Mouse (Mus musculus) erythroblast, embryonic 14.5 days (primary cell): ENCODE data around the gene Hist1h2bk. TPM values are rescaled to one million over a fixed set of nuclear protein-coding genes. Genes with fewer than 3 reads are reported as not detected.
"Not testable (repeated sequence)": the region's sequence is repeated elsewhere in the genome, so short reads cannot be mapped to it uniquely, and the experiment has no call there.

ENCODE experiments used
- H3K27me3 ChIP-seq: 2 replicates; pipeline ENCODE4 v1.6.1; 2012; ENCODE audit warnings: inconsistent platforms; ENCODE audit not compliant: control insufficient read depth
- H3K36me3 ChIP-seq: 2 replicates; pipeline ENCODE4 v1.6.1; 2012; ENCODE audit warnings: mild to moderate bottlenecking, inconsistent platforms; ENCODE audit not compliant: control insufficient read depth
- H3K4me1 ChIP-seq: 2 replicates; pipeline ENCODE4 v1.6.1; 2012; ENCODE audit warnings: inconsistent platforms; ENCODE audit not compliant: control insufficient read depth
- H3K4me3 ChIP-seq: replicated peaks from 2 replicates; pipeline ENCODE3; 2012; ENCODE audit warnings: moderate library complexity, mild to moderate bottlenecking, inconsistent platforms
- H3K9me3 ChIP-seq: 2 replicates; pipeline ENCODE4 v1.6.1; 2012; ENCODE audit warnings: low read length, inconsistent platforms, mixed read lengths; ENCODE audit not compliant: control insufficient read depth
- GATA1 ChIP-seq: IDR thresholded peaks from 2 replicates; pipeline ENCODE4 v1.6.1; 2012; ENCODE audit warnings: low read length, inconsistent platforms, mixed read lengths
- TAL1 ChIP-seq: IDR thresholded peaks from 3 replicates; pipeline ENCODE4 v1.6.1; 2012; ENCODE audit warnings: low read length, inconsistent platforms, mixed read lengths
- polyA plus RNA-seq: library from polyadenylated mRNA; stranded (reverse); fragments of >175 nt; gene quantifications from 2 replicates; pipeline ENCODE4 v1.2.3, GENCODE M21; 2012

Hist1h2bk gene
- polyA plus RNA-seq, 1 experiment: 13.9 TPM

- Histone ChIP-seq H3K36me3 (peaks cover 12% of the 10 kb centered on the region), H3K4me3 (peak overlapping the region; percentile 78), H3K4me1 (peaks cover 63% of the 10 kb centered on the region), H3K9me3 (no peaks in the 10 kb centered on the region), H3K27me3 (no peaks in the 10 kb centered on the region)
- no peak for TF ChIP-seq TAL1
- TF ChIP-seq GATA1: no peak
Observed at GRCm38 (mm10) chr13:22036149-22036956, 683 bp downstream of the Hist1h2bk start.

- no peak for TF ChIP-seq TAL1
- TF ChIP-seq GATA1: no peak
- H3K36me3 ChIP-seq: peaks cover 8% of the 10 kb centered on the region
- H3K27me3 ChIP-seq: no peaks in the 10 kb centered on the region
- peak overlapping the region; percentile 78 for H3K4me3 ChIP-seq
- no peaks in the 10 kb centered on the region for H3K9me3 ChIP-seq
- H3K4me1 ChIP-seq: peaks cover 65% of the 10 kb centered on the region
Observed at GRCm38 (mm10) chr13:22036986-22037385, 1.3 kb downstream of the Hist1h2bk start.

- peak overlapping the region; percentile 78 for H3K4me3 ChIP-seq
- TF ChIP-seq GATA1: no peak
- TF ChIP-seq TAL1: no peak
- H3K9me3 ChIP-seq: no peaks in the 10 kb centered on the region
- H3K36me3 ChIP-seq: peaks cover 8% of the 10 kb centered on the region
- H3K4me1 ChIP-seq: peaks cover 68% of the 10 kb centered on the region
- H3K27me3 ChIP-seq: no peaks in the 10 kb centered on the region
Observed at GRCm38 (mm10) chr13:22037415-22037814, 1.7 kb downstream of the Hist1h2bk start.

- no peaks in the 10 kb centered on the region for H3K9me3 ChIP-seq
- TF ChIP-seq TAL1 (no peak), GATA1 (no peak)
- peaks cover 65% of the 10 kb centered on the region for H3K4me1 ChIP-seq
- H3K4me3 ChIP-seq: peak overlapping the region; percentile 78
- no peaks in the 10 kb centered on the region for H3K27me3 ChIP-seq
- H3K36me3 ChIP-seq: no peaks in the 10 kb centered on the region
Observed at GRCm38 (mm10) chr13:22039364-22039763, 3.7 kb downstream of the Hist1h2bk start.

- H3K36me3 ChIP-seq: no peaks in the 10 kb centered on the region
Observed at GRCm38 (mm10) chr13:22039951-22040463, 4.3 kb downstream of the Hist1h2bk start.

GRCm38 (mm10) chr13:22040464-22041141, 4.9 kb downstream of the Hist1h2bk start:
- Histone ChIP-seq H3K4me3 (peak overlapping the region; percentile 78), H3K4me1 (peaks cover 77% of the 10 kb centered on the region)
- no peak for TF ChIP-seq TAL1
- no peak for TF ChIP-seq GATA1

More at GRCm38 (mm10) chr13:22039951-22040463, 4.3 kb downstream of the Hist1h2bk start:
- no peak for TF ChIP-seq GATA1
- no peak for TF ChIP-seq TAL1
- H3K4me3 ChIP-seq: peak overlapping the region; percentile 78
- H3K9me3 ChIP-seq: no peaks in the 10 kb centered on the region
- H3K27me3 ChIP-seq: no peaks in the 10 kb centered on the region
- peaks cover 71% of the 10 kb centered on the region for H3K4me1 ChIP-seq

GRCm38 (mm10) chr13:22041142-22041536, 5.5 kb downstream of the Hist1h2bk start, which contains the start of gene Hist1h4i:
Gene Hist1h4i (minus strand): TSS chr13:22041362.
- H3K36me3 ChIP-seq: not testable (repeated sequence)
- peaks cover 81% of the 10 kb centered on the region for H3K4me1 ChIP-seq

More at GRCm38 (mm10) chr13:22040464-22041141, 4.9 kb downstream of the Hist1h2bk start:
- H3K27me3 ChIP-seq: no peaks in the 10 kb centered on the region
- H3K9me3 ChIP-seq: no peaks in the 10 kb centered on the region
- no peaks in the 10 kb centered on the region for H3K36me3 ChIP-seq

GRCm38 (mm10) chr13:22041651-22042567, 6.2 kb downstream of the Hist1h2bk start:
- peak overlapping the region; percentile 78 for H3K4me3 ChIP-seq
- H3K27me3 ChIP-seq: no peaks in the 10 kb centered on the region
- no peaks in the 10 kb centered on the region for H3K36me3 ChIP-seq
- H3K9me3 ChIP-seq: no peaks in the 10 kb centered on the region
- no peak for TF ChIP-seq GATA1
- TF ChIP-seq TAL1: no peak
- H3K4me1 ChIP-seq: peaks cover 76% of the 10 kb centered on the region

More at GRCm38 (mm10) chr13:22041142-22041536, 5.5 kb downstream of the Hist1h2bk start, which contains the start of gene Hist1h4i:
- peak within 1 kb of the TSS; percentile 78 for H3K4me3 ChIP-seq
- not testable (repeated sequence) for H3K9me3 ChIP-seq, H3K27me3 ChIP-seq

GRCm38 (mm10) chr13:22042568-22043502, 7.2 kb downstream of the Hist1h2bk start, which contains the start of the genes Hist1h2ag and Hist1h2bj:
Gene Hist1h2ag (minus strand): TSS chr13:22042944.
Gene Hist1h2bj (plus strand): TSS chr13:22043214.
- H3K36me3 ChIP-seq, H3K27me3 ChIP-seq, H3K9me3 ChIP-seq: not testable (repeated sequence)
- H3K4me3 ChIP-seq: peak within 1 kb of the TSS; percentile 78
- peaks cover 68% of the 10 kb centered on the region for H3K4me1 ChIP-seq
